9 mouse cellular contexts compared by ENCODE assay signal in the genomic region with DNA sequence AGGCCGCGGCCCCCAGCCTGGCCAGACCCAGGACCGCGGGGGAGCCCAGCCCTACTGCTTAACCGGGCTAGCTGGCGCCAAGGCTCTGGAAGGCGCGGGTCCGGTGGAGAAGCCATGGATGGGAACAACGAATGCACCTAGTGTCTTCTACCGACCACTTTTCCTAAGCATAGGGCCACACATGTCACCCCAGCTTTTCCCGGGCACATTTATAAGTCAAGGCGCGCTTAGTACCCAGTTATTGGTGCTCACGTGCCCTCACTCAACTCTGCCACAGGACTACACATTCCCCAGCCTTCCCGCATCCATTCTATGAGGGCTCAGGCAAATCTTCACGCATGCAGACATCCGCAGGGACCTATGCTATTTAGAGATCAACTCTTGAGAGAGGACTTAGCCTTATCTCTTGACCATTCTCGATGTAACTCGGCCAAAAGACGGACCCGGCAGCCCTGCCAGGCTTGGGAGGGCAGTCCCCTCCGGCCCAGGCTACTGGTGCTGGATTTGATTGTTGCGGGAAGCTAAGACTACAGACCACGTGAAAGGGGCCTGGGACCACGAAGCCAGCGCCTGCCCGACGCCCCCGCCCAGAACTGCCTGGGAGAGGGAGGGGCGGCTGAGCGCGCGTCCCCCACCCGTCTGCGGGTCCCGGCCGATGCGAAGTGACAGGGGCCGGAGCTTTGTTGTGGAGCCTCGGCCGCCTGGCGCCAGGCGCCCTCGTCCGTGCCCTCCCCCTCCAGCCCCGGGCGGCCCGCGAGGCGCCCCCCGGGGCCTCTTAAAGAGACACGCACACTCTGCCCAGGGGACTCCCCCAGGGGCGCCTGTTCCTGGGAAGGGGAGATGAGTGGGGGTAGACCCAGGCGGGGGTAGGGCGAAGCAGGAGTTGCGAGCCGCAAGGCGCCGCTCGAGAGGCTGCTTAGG. TPM values are rescaled to one million over a fixed set of nuclear protein-coding genes. Genes with fewer than 3 reads are reported as not detected.
DNase-seq lines count a peak whose midpoint lies in the region; ATAC-seq lines count a peak whose summit lies in the region.
"Had no signal": no experiment of that assay in that cellular context is flagged by ENCODE, and none has a peak within 500 bp of the region (broad histone marks: within the 10 kb centered on the region; RNA-seq: fewer than 3 reads in every experiment).

No protein-coding gene starts in this region.

- H3K4me2 ChIP-seq in intestine, embryonic 15.5 days (replicated peaks): peak overlapping the region; percentile 94
- peak overlapping the region; percentile 51 for H3K4me2 ChIP-seq in midbrain, embryonic 12.5 days (replicated peaks)

- DNase-seq in adrenal gland, adult (ENCODE audit: inconsistent age in 2 of 2, low spot score in 1 of 2): peak; percentile 43 to 76
- DNase-seq in adrenal gland, postnatal 4 days (ENCODE audit: low spot score in 2 of 2): no peak
- peak; percentile 70 for DNase-seq in embryo, embryonic 9.5 days (ENCODE audit: extremely low spot score)
- DNase-seq in gastrocnemius, postnatal 14 days: no peak
- no peak for DNase-seq in thymus, postnatal 14 days
- DNase-seq in left cerebral cortex, postnatal 4 days: no peak

- H3K4me3 ChIP-seq in intestine, embryonic 15.5 days (replicated peaks): peak overlapping the region; percentile 33
- H3K4me3 ChIP-seq in midbrain, embryonic 12.5 days: peak overlapping the region; percentile 33

- 6% methylated on average over 61 of the region's 61 CpGs for WGBS in intestine, embryonic 15.5 days
- under 1% methylated on average over 60 of the region's 61 CpGs for WGBS in midbrain, embryonic 12.5 days

- no peaks in the 10 kb centered on the region for H3K36me3 ChIP-seq in intestine, embryonic 15.5 days
- H3K36me3 ChIP-seq in midbrain, embryonic 12.5 days: no peaks in the 10 kb centered on the region

- H3K9me3 ChIP-seq in intestine, embryonic 15.5 days: no peaks in the 10 kb centered on the region
- no peaks in the 10 kb centered on the region for H3K9me3 ChIP-seq in midbrain, embryonic 12.5 days

- peaks cover 68% of the 10 kb centered on the region for H3K27me3 ChIP-seq in intestine, embryonic 15.5 days (replicated peaks)
- H3K27me3 ChIP-seq in midbrain, embryonic 12.5 days: peaks cover 98% of the 10 kb centered on the region

- peak overlapping the region; percentile 58; the same call in 1 of the 2 replicates for H3K27ac ChIP-seq in intestine, embryonic 15.5 days
- H3K27ac ChIP-seq in midbrain, embryonic 12.5 days (replicated peaks): no peak overlapping the region

- peaks cover 56% of the 10 kb centered on the region for H3K4me1 ChIP-seq in intestine, embryonic 15.5 days (replicated peaks)
- peaks cover 39% of the 10 kb centered on the region for H3K4me1 ChIP-seq in midbrain, embryonic 12.5 days

- intact Hi-C loops in gastrocnemius, postnatal 14 days (cut with DNase I; ENCODE audit: low total_unique reads): loop anchor here (5.0 to 10.0 kb wide), 2 partner anchors 357 to 445 kb away; no protein-coding TSS in a partner anchor
- intact Hi-C loops in left cerebral cortex, postnatal 4 days (cut with DNase I): loop anchor here (5.0 kb wide), 1 partner anchor 357 kb away; no protein-coding TSS in a partner anchor

- ATAC-seq in intestine, embryonic 15.5 days: no peak
- ATAC-seq in midbrain, embryonic 12.5 days (ENCODE audit: low FRiP score, low read depth): peak; percentile 44

- peak overlapping the region; percentile 26; the same call in 1 of the 2 replicates for H3K9ac ChIP-seq in intestine, embryonic 15.5 days
- peak overlapping the region; percentile 24; the same call in 1 of the 2 replicates for H3K9ac ChIP-seq in midbrain, embryonic 12.5 days (replicated peaks)

RNA-seq across cellular contexts. Expression of a gene that starts 2.6 kb away (rescaled TPM):
- 10 to 100 TPM; 63.3 TPM for total RNA-seq in adrenal gland, postnatal 4 days (2021)
- polyA plus RNA-seq in intestine, embryonic 15.5 days (2015; fragmentation: Nextera tagmentation; extraction: Ambion mirVana): 4.9 and 5.6 TPM in 2 replicates
- polyA plus RNA-seq in midbrain, embryonic 12.5 days (2016; fragmentation: Nextera tagmentation; extraction: Ambion mirVana): 0.65 and 0.84 TPM in 2 replicates
- 10 to 100 TPM in 1 of 2 experiments, 1 to 10 TPM in 1; 9.7 to 10.1 TPM for total RNA-seq in gastrocnemius, postnatal 14 days (2021)
- total RNA-seq in left cerebral cortex, postnatal 4 days (2021): 1 to 10 TPM; 3.7 to 3.9 TPM

RNA-seq across cellular contexts. Expression of a gene that starts 20.4 kb away (rescaled TPM):
- total RNA-seq in adrenal gland, postnatal 4 days (2021): not detected
- polyA plus RNA-seq in intestine, embryonic 15.5 days (2015; fragmentation: Nextera tagmentation; extraction: Ambion mirVana): not detected in 2 replicates
- not detected in 2 replicates for polyA plus RNA-seq in midbrain, embryonic 12.5 days (2016; fragmentation: Nextera tagmentation; extraction: Ambion mirVana)
- not detected for total RNA-seq in gastrocnemius, postnatal 14 days (2021)
- total RNA-seq in left cerebral cortex, postnatal 4 days (2021): not detected
- polyA plus RNA-seq: brain, embryonic 14.5 days had no signal

RNA-seq across cellular contexts. Expression of a gene that starts 56.4 kb away (rescaled TPM):
- not detected for total RNA-seq in adrenal gland, postnatal 4 days (2021)
- polyA plus RNA-seq in intestine, embryonic 15.5 days (2015; fragmentation: Nextera tagmentation; extraction: Ambion mirVana): 0.16 TPM in 1 of 2 replicates, not detected in the other
- polyA plus RNA-seq in midbrain, embryonic 12.5 days (2016; fragmentation: Nextera tagmentation; extraction: Ambion mirVana): 0.12 and 0.19 TPM in 2 replicates
- total RNA-seq in gastrocnemius, postnatal 14 days (2021): 1 to 10 TPM; 1.7 to 2.6 TPM
- under 1 TPM; 0.12 to 0.38 TPM for total RNA-seq in left cerebral cortex, postnatal 4 days (2021)

Comparison
In these comparisons a context has a peak if more than half of its experiments do, and no peak if none do; other contexts are left out.
1. DNase-seq: peak in adrenal gland, adult (2 of 2) and embryo, embryonic 9.5 days (single experiment); none in adrenal gland, postnatal 4 days (0 of 2), gastrocnemius, postnatal 14 days (single experiment), thymus, postnatal 14 days (single experiment) and left cerebral cortex, postnatal 4 days (single experiment).
2. RNA of a gene that starts 2.6 kb away (total RNA-seq): 63.3 TPM in adrenal gland, postnatal 4 days; 9.7 to 10.1 TPM in gastrocnemius, postnatal 14 days and 3.7 to 3.9 TPM in left cerebral cortex, postnatal 4 days; every median in the first group is over 4 times any median in the second.